Mouse (Mus musculus) hindbrain, embryonic 12.5 days (tissue): ENCODE results near the gene Lmntd1. TPM values are rescaled to one million over a fixed set of nuclear protein-coding genes. Genes with fewer than 3 reads are reported as not detected.

Source experiments
- ATAC-seq: fragments of 200-750 bp; cut with Nextera tagmentation; 2 replicates; pipeline ENCODE4 v1.8.0; 2017; ENCODE audit warnings: moderate TSS enrichment; ENCODE audit not compliant: low FRiP score
- H3K27ac ChIP-seq: fragments of 300-500 bp; sonication (generic); 2 replicates; pipeline ENCODE4 v1.5.1; 2016; ENCODE audit warnings: mild to moderate bottlenecking
- H3K27me3 ChIP-seq: fragments of 300-500 bp; sonication (generic); 2 replicates; pipeline ENCODE4 v1.6.1; 2016; ENCODE audit warnings: mild to moderate bottlenecking
- H3K36me3 ChIP-seq: fragments of 300-500 bp; sonication (generic); 2 replicates; pipeline ENCODE4 v1.6.1; 2016; ENCODE audit warnings: mild to moderate bottlenecking
- H3K4me1 ChIP-seq: fragments of 300-500 bp; sonication (generic); 2 replicates; pipeline ENCODE4 v1.6.1; 2016
- H3K4me2 ChIP-seq: fragments of 300-500 bp; sonication (generic); replicated peaks from 2 replicates; pipeline ENCODE4 v1.6.1; 2016; ENCODE audit warnings: mild to moderate bottlenecking
- H3K4me3 ChIP-seq: fragments of 300-500 bp; sonication (generic); 2 replicates; pipeline ENCODE4 v1.5.1; 2016; ENCODE audit warnings: mild to moderate bottlenecking
- H3K9ac ChIP-seq: fragments of 300-500 bp; sonication (generic); 2 replicates; pipeline ENCODE4 v1.6.1; 2016; ENCODE audit warnings: mild to moderate bottlenecking, moderate library complexity
- H3K9me3 ChIP-seq: fragments of 300-500 bp; sonication (generic); replicated peaks from 2 replicates; pipeline ENCODE4 v1.6.1; 2016; ENCODE audit warnings: mild to moderate bottlenecking
- WGBS: fragments of 180-500 bp; shearing (Covaris S2); methylation state at CpG from one replicate; pipeline ENCODE4 v1.1.7; 2016; 5-methylcytosine and 5-hydroxymethylcytosine counted together
- polyA plus RNA-seq: library from polyadenylated mRNA; unstranded; fragments of >200 nt; fragmentation: Nextera tagmentation; extraction: Ambion mirVana; gene quantifications from 2 replicates; pipeline ENCODE4 v1.2.1, GENCODE M21; 2016

The Lmntd1 gene
- polyA plus RNA-seq, 1 experiment from 2014 or later, result 0.58 TPM

DNA sequence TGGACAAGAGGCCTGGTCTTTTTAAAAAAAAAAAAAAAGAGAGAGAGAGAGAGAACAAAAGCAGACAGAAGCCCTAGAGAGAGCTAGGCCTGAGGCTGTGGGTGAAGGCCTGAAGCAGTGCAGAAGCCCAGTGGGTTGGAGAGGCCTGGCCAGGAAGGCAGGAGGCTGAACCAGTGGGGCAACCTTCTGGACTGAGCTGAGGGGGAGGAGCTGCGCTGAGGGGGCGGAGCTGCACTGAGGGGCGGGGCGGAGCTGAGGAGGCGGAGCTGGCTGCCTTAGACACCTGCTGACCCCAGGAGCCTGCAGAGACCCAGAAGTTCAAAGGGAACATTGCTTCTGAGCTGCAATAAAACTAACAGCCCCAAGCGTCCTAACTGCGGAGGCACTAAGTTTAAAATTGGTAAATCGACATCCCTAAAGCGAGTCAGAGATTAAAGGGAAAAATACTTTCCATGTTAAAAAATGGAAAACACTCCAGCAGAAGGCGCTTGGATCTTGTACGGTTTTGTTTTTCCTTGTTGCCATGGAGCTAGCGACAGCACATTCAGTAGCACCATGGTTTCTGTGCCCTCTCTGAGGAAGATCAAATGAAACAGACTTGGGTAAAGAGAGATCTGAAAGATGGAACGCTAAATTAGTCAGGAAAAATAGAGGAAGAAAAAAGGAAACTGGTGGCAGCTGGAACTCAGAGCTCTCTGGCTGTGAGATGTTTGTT, 68.0 kb downstream of the Lmntd1 start:
- no peaks in the 10 kb centered on the region for H3K36me3 ChIP-seq
- H3K4me1 ChIP-seq, result no peaks in the 10 kb centered on the region
- 28% methylated on average over 13 of the region's 13 CpGs for WGBS
- H3K4me2 ChIP-seq, result no peak overlapping the region
- H3K9ac ChIP-seq, result no peak overlapping the region
- peaks cover 8% of the 10 kb centered on the region; the same call in 1 of the 2 replicates for H3K9me3 ChIP-seq
- 0 out of 2 replicates have a peak, but pooled peaks have one; percentile 38 for ATAC-seq
- H3K4me3 ChIP-seq, result no peak overlapping the region
- no peak overlapping the region for H3K27ac ChIP-seq
- no peaks in the 10 kb centered on the region for H3K27me3 ChIP-seq

GRCm38 (mm10) chr6:145544838-145545237, 69.3 kb downstream of the Lmntd1 start:
- no peak for ATAC-seq
- H3K27me3 ChIP-seq, result no peaks in the 10 kb centered on the region
- peaks cover 8% of the 10 kb centered on the region; the same call in 1 of the 2 replicates for H3K9me3 ChIP-seq
- no peak overlapping the region for H3K4me2 ChIP-seq
- WGBS, result 98% methylated on average over 2 of the region's 2 CpGs
- H3K9ac ChIP-seq, result no peak overlapping the region
- H3K4me3 ChIP-seq, result no peak overlapping the region
- H3K27ac ChIP-seq, result no peak overlapping the region
- H3K36me3 ChIP-seq, result no peaks in the 10 kb centered on the region
- no peaks in the 10 kb centered on the region for H3K4me1 ChIP-seq

GRCm38 (mm10) chr6:145544304-145544703, 69.8 kb downstream of the Lmntd1 start:
- no peak for ATAC-seq
- no peak overlapping the region for H3K4me3 ChIP-seq
- H3K9me3 ChIP-seq, result peaks cover 8% of the 10 kb centered on the region; the same call in 1 of the 2 replicates
- 87% methylated on average over 12 of the region's 12 CpGs for WGBS
- no peak overlapping the region for H3K27ac ChIP-seq
- peaks cover 4% of the 10 kb centered on the region for H3K4me1 ChIP-seq
- no peaks in the 10 kb centered on the region for H3K36me3 ChIP-seq
- H3K9ac ChIP-seq, result no peak overlapping the region
- H3K4me2 ChIP-seq, result no peak overlapping the region
- no peaks in the 10 kb centered on the region for H3K27me3 ChIP-seq

DNA sequence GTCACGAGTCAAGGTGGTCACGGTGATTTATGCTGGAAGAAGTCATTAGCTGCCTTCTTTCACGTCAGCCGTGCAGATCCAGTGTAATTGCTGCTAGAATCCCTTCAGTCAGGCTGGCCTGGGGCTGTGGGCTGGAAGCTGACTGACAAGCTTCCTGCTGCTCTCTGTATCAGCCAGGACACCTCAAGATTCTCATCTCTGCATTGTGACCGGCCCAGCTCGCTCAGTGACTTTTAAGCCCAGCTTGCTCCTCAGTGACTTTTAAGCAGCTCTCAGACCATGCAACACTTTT, 74.6 kb downstream of the Lmntd1 start:
- 42% methylated on average over 6 of the region's 6 CpGs for WGBS
- H3K36me3 ChIP-seq, result no peaks in the 10 kb centered on the region
- no peaks in the 10 kb centered on the region for H3K27me3 ChIP-seq
- peak overlapping the region; percentile 48; the same call in 1 of the 2 replicates for H3K27ac ChIP-seq
- peaks cover 13% of the 10 kb centered on the region for H3K4me1 ChIP-seq
- H3K4me2 ChIP-seq, result no peak overlapping the region
- no peak overlapping the region for H3K4me3 ChIP-seq
- peaks cover 8% of the 10 kb centered on the region; the same call in 1 of the 2 replicates for H3K9me3 ChIP-seq
- 0 out of 2 replicates have a peak, but pooled peaks have one; percentile 43 for ATAC-seq
- no peak overlapping the region for H3K9ac ChIP-seq

DNA sequence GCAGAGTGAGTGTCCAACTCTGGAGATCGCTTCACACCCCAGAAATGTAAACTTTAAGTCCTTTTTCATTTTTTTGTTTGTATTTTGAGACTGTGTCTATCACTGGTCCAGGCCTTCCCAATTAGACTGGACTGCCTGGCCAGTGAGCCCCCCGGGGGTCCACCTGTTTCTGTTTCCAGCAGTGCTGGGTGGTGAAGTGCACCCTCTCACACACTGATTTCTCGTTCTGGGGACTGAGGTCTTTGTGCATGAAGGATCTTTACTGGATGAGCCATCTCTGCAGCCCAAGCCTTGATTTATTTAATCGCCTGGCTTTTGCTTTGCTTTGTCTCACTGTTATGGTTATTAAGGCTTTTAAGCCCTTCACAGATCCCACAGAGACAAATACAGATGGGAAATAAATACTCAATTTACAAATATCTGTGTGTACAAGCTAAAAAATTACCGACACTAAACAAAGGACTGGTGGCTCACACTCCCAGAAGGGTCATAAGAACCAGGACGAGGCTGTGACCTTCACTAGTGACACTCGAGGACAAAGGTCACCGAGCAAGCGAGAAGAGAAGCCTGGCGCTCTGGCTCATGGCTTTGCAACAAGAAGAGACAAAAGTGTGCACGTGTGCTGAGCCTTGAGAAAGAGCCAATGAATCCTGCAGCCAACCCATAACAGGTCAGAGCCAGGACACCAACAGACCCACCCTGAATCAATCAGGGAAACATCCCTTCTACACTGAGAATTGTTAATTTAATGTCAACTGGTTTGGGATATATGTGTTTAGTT, 75.1 kb downstream of the Lmntd1 start:
- Histone ChIP-seq H3K27ac (peak overlapping the region; percentile 48; the same call in 1 of the 2 replicates), H3K4me3 (no peak overlapping the region), H3K27me3 (no peaks in the 10 kb centered on the region)

DNA sequence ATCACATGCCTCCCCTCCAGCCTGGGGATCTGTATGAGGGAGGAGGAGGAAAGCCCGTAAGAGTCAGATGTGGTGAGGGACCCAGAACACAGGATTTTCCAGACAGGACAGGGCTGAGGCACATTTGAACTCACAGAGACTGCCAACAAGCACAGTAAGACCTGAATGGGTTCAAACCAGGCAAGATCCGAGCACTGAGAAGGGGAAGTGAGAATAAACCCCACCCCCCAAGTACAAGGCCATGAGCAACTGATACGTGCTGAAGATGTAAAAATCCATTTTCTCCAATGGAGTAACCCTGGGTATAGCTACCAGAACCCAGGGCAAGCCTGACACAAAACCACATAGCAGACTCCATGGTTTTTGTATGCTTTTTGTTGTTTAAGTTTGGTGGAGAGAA, 83.7 kb downstream of the Lmntd1 start:
- Histone ChIP-seq H3K27ac (no peak overlapping the region), H3K9me3 (no peaks in the 10 kb centered on the region), H3K27me3 (no peaks in the 10 kb centered on the region; the same call in 1 of the 2 replicates), H3K4me1 (no peaks in the 10 kb centered on the region), H3K9ac (no peak overlapping the region), H3K4me2 (no peak overlapping the region), H3K36me3 (no peaks in the 10 kb centered on the region), H3K4me3 (no peak overlapping the region)
- no peak for ATAC-seq
- 76% methylated on average over 3 of the region's 3 CpGs for WGBS

More for the DNA sequence above, 75.1 kb downstream of the Lmntd1 start:
- 40% methylated on average over 11 of the region's 11 CpGs for WGBS
- Histone ChIP-seq H3K9me3 (peaks cover 8% of the 10 kb centered on the region; the same call in 1 of the 2 replicates), H3K4me2 (no peak overlapping the region), H3K9ac (no peak overlapping the region), H3K4me1 (peaks cover 13% of the 10 kb centered on the region), H3K36me3 (no peaks in the 10 kb centered on the region)
- ATAC-seq, result 0 out of 2 replicates have a peak, but pooled peaks have one; percentile 16

DNA sequence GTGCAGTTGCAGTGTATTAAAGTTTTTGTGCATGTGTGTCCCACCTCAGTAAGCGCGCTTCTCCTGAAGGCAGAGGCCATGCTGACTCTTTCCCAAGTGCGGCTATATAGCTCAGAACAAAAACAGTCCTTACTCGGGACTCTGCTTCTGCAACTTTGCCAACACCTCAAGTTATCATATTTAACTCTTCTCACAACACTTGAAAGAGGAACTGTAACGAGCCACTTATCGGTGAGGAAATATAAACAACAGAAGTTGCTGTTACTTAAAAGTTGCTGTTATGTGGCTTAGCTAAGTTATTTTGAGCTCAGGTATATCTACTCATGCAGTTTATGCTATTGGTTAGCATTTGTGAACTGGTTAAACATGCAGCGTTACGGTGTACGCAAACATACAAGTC, 90.8 kb downstream of the Lmntd1 start:
- 92% methylated on average over 9 of the region's 9 CpGs for WGBS
- Histone ChIP-seq H3K9ac (no peak overlapping the region), H3K27ac (no peak overlapping the region), H3K4me2 (no peak overlapping the region), H3K36me3 (no peaks in the 10 kb centered on the region), H3K4me3 (no peak overlapping the region), H3K27me3 (no peaks in the 10 kb centered on the region), H3K4me1 (peaks cover 3% of the 10 kb centered on the region; the same call in 1 of the 2 replicates), H3K9me3 (peaks cover 5% of the 10 kb centered on the region)
- ATAC-seq, result no peak

- ATAC-seq, result no peak
- Histone ChIP-seq H3K36me3 (no peaks in the 10 kb centered on the region), H3K27me3 (no peaks in the 10 kb centered on the region), H3K27ac (no peak overlapping the region), H3K4me3 (no peak overlapping the region), H3K9ac (no peak overlapping the region), H3K4me2 (no peak overlapping the region), H3K4me1 (peaks cover 3% of the 10 kb centered on the region; the same call in 1 of the 2 replicates), H3K9me3 (peaks cover 5% of the 10 kb centered on the region)
- WGBS, result 72% methylated on average over 12 of the region's 12 CpGs
Observed at GRCm38 (mm10) chr6:145522617-145523016, 91.5 kb downstream of the Lmntd1 start.

DNA sequence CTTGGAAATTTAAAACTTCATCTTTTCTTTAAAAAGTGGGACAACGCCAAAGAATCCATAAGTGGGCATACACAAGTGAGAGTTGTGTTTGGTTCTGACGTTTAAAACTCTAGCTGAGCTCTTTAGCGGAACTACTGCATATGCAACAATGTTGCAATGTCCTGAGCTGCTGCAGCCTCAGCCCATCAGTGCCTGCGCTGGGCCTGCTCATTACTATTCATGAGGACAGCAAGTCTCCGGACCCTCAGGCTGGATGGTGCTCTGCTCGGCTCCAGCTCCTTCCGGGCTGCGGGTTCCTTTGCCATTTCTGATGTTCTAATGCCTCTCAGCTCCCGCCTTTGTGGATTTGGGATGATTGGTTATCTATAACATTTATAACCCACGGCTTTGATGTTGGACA, 97.1 kb downstream of the Lmntd1 start:
- H3K27ac ChIP-seq, result no peak overlapping the region
- 34% methylated on average over 10 of the region's 10 CpGs for WGBS
- no peaks in the 10 kb centered on the region for H3K36me3 ChIP-seq
- peaks cover 9% of the 10 kb centered on the region for H3K4me1 ChIP-seq
- no peaks in the 10 kb centered on the region for H3K27me3 ChIP-seq
- no peak overlapping the region for H3K4me3 ChIP-seq
- ATAC-seq, result peak; percentile 71; the same call in 1 of the 2 replicates
- no peak overlapping the region for H3K4me2 ChIP-seq
- H3K9ac ChIP-seq, result no peak overlapping the region
- peaks cover 5% of the 10 kb centered on the region for H3K9me3 ChIP-seq

GRCm38 (mm10) chr6:145515859-145516581, 98.1 kb downstream of the Lmntd1 start:
- 68% methylated on average over 10 of the region's 10 CpGs for WGBS
- ATAC-seq, result no peak
- no peak overlapping the region for H3K4me3 ChIP-seq
- H3K9me3 ChIP-seq, result peaks cover 5% of the 10 kb centered on the region
- H3K4me2 ChIP-seq, result no peak overlapping the region
- H3K27me3 ChIP-seq, result no peaks in the 10 kb centered on the region
- peaks cover 9% of the 10 kb centered on the region for H3K4me1 ChIP-seq
- H3K27ac ChIP-seq, result no peak overlapping the region
- H3K36me3 ChIP-seq, result no peaks in the 10 kb centered on the region
- H3K9ac ChIP-seq, result no peak overlapping the region

DNA sequence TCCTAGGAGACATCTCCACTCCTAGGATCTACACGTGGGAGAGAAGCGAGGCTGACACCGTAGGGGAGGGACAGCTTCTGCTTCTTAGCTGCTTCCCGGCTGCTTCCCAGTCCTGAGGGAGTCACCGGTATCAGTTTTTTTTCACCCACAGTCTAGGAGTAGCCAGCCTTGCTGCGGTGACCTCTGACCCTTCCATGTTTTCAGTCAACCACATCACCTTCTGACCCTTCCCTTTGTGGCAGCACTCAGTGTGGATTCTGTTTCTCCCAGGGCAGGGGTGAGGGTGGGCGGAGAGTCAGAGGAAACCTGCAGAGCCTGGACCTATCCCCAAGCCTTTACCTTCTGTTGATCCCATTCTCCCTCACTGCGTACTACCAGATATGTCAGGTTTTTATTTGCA, 102.9 kb downstream of the Lmntd1 start:
- H3K27ac ChIP-seq, result no peak overlapping the region
- no peak for ATAC-seq
- H3K4me1 ChIP-seq, result peaks cover 5% of the 10 kb centered on the region; the same call in 1 of the 2 replicates
- H3K4me3 ChIP-seq, result no peak overlapping the region
- 23% methylated on average over 8 of the region's 8 CpGs for WGBS
- H3K9ac ChIP-seq, result no peak overlapping the region
- H3K36me3 ChIP-seq, result no peaks in the 10 kb centered on the region
- no peak overlapping the region for H3K4me2 ChIP-seq
- H3K9me3 ChIP-seq, result no peaks in the 10 kb centered on the region
- H3K27me3 ChIP-seq, result no peaks in the 10 kb centered on the region

- no peaks in the 10 kb centered on the region for H3K9me3 ChIP-seq
- no peak overlapping the region for H3K27ac ChIP-seq
- no peaks in the 10 kb centered on the region for H3K4me1 ChIP-seq
- H3K9ac ChIP-seq, result no peak overlapping the region
- no peaks in the 10 kb centered on the region for H3K27me3 ChIP-seq
- no peak overlapping the region for H3K4me2 ChIP-seq
- H3K4me3 ChIP-seq, result no peak overlapping the region
- ATAC-seq, result no peak
- no peaks in the 10 kb centered on the region for H3K36me3 ChIP-seq
- 89% methylated on average over 12 of the region's 12 CpGs for WGBS
Observed at GRCm38 (mm10) chr6:145508828-145509227, 105.3 kb downstream of the Lmntd1 start.
